Mouse (Mus musculus) thymus, adult 2 months (tissue): ENCODE measurements around the gene Ubtd1.

Source experiments
- CTCF ChIP-seq: fragments of 200-500 bp; IDR thresholded peaks from 2 replicates; pipeline ENCODE4 v1.5.1; 2012; ENCODE audit warnings: mild to moderate bottlenecking, control low read depth, low read length, moderate library complexity, borderline replicate concordance; ENCODE audit not compliant: control insufficient read depth, poor library complexity, insufficient read depth; ENCODE audit errors: extremely low read depth
- POLR2A ChIP-seq: fragments of 200-500 bp; IDR thresholded peaks from 2 replicates; pipeline ENCODE4 v1.6.1; 2012; ENCODE audit warnings: mild to moderate bottlenecking, low read length, control low read depth, moderate library complexity; ENCODE audit not compliant: control insufficient read depth, poor library complexity, insufficient read depth; ENCODE audit errors: extremely low read depth

GRCm38 (mm10) chr19:42071221-42071620, 89.7 kb downstream of the Ubtd1 start:
- TF ChIP-seq POLR2A (no peak), CTCF (no peak)
